Mouse (Mus musculus) midbrain, embryonic 15.5 days (tissue): ENCODE data around the gene Armc2. TPM values are rescaled to one million over a fixed set of nuclear protein-coding genes. Genes with fewer than 3 reads are reported as not detected.
"Not testable (repeated sequence)": the region's sequence is repeated elsewhere in the genome, so short reads cannot be mapped to it uniquely, and the experiment has no call there.

Experiments
- ATAC-seq: fragments of 200-750 bp; cut with Nextera tagmentation; replicated peaks from 2 replicates; pipeline ENCODE4 v1.8.0; 2017; ENCODE audit warnings: moderate TSS enrichment
- H3K27ac ChIP-seq: fragments of 300-500 bp; sonication (generic); 2 replicates; pipeline ENCODE4 v1.5.1; 2015; ENCODE audit warnings: mild to moderate bottlenecking, inconsistent platforms
- H3K27me3 ChIP-seq: fragments of 300-500 bp; sonication (generic); replicated peaks from 2 replicates; pipeline ENCODE4 v1.6.1; 2015; ENCODE audit warnings: inconsistent platforms
- H3K36me3 ChIP-seq: fragments of 300-500 bp; sonication (generic); replicated peaks from 2 replicates; pipeline ENCODE4 v1.6.1; 2015; ENCODE audit warnings: inconsistent platforms
- H3K4me1 ChIP-seq: fragments of 300-500 bp; sonication (generic); 2 replicates; pipeline ENCODE4 v1.6.1; 2015; ENCODE audit warnings: inconsistent platforms
- H3K4me2 ChIP-seq: fragments of 300-500 bp; sonication (generic); 2 replicates; pipeline ENCODE4 v1.6.1; 2015; ENCODE audit warnings: inconsistent platforms, mild to moderate bottlenecking, moderate library complexity
- H3K4me3 ChIP-seq: fragments of 300-500 bp; sonication (generic); 2 replicates; pipeline ENCODE4 v1.5.1; 2015; ENCODE audit warnings: mild to moderate bottlenecking, inconsistent platforms
- H3K9ac ChIP-seq: fragments of 300-500 bp; sonication (generic); 2 replicates; pipeline ENCODE4 v1.6.1; 2015; ENCODE audit warnings: mild to moderate bottlenecking, inconsistent platforms
- H3K9me3 ChIP-seq: fragments of 300-500 bp; sonication (generic); 2 replicates; pipeline ENCODE4 v1.6.1; 2016; ENCODE audit warnings: inconsistent platforms
- WGBS: fragments of 180-500 bp; shearing (Covaris S2); methylation state at CpG from one replicate; pipeline ENCODE4 v1.1.7; 2015; ENCODE audit warnings: mixed read lengths; 5-methylcytosine and 5-hydroxymethylcytosine counted together
- polyA plus RNA-seq: library from polyadenylated mRNA; unstranded; fragments of >200 nt; fragmentation: Nextera tagmentation; extraction: Ambion mirVana; gene quantifications from 2 replicates; pipeline ENCODE4 v1.2.1, GENCODE M21; 2015

The Armc2 gene
- polyA plus RNA-seq, 1 experiment from 2014 or later: 11.9 TPM

- no peak overlapping the region for H3K9ac ChIP-seq
- H3K4me2 ChIP-seq: no peak overlapping the region
- H3K4me3 ChIP-seq: no peak overlapping the region
- no peak for ATAC-seq
- H3K4me1 ChIP-seq: no peaks in the 10 kb centered on the region
- H3K9me3 ChIP-seq: no peaks in the 10 kb centered on the region
- WGBS: 99% methylated on average over 5 of the region's 5 CpGs
- no peaks in the 10 kb centered on the region for H3K27me3 ChIP-seq
- H3K27ac ChIP-seq: no peak overlapping the region
- no peaks in the 10 kb centered on the region for H3K36me3 ChIP-seq
These were observed 64.7 kb downstream of the Armc2 start for GRCm38 (mm10) chr10:41953528-41953864.

- ATAC-seq: no peak
- Histone ChIP-seq H3K27me3 (no peaks in the 10 kb centered on the region), H3K4me3 (no peak overlapping the region), H3K36me3 (no peaks in the 10 kb centered on the region), H3K9me3 (no peaks in the 10 kb centered on the region), H3K9ac (no peak overlapping the region), H3K4me1 (no peaks in the 10 kb centered on the region), H3K4me2 (no peak overlapping the region), H3K27ac (no peak overlapping the region)
- 95% methylated on average over 14 of the region's 14 CpGs for WGBS
These were observed 65.3 kb downstream of the Armc2 start for GRCm38 (mm10) chr10:41952850-41953527.

DNA sequence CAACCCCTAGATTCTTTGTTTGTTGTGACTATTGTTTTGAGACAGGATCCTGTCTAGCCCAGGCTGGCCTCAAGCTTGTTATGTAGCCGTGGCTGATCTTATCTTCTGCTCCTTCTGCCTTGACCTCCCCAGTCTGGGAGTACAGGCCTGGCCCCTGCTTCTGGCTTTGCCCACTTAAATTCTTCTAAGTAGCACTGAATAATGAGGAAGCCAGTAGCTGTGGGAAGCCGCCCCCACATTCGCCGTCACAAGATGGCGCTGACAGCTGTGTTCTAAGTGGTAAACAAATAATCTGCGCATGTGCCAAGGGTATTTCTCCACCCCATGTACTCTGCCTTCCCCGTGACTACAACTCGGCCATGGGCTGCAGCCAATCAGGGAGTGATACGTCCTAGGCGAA lies 65.9 kb downstream of the Armc2 start:
- ATAC-seq, H3K9ac ChIP-seq: not testable (repeated sequence)
- 95% methylated on average over 10 of the region's 10 CpGs for WGBS

DNA sequence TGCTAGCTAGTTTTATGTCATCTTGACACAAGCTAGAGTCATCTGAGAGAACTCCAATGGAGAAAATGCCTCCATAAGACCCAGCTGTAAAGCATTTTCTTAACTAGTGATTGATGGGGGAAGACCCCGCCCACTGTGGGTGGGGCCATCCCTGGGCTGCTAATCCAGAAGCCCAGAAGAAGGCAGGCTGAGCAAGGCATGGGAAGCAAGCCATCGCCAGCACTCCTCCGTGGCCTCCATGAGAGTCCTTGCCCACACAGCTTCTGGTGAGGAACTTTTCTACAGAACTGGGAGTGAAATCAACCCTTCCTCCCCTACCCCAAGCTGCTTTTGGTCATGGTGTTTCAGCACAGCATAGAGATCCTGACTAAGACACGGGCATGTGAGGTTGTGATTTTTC lies 79.2 kb downstream of the Armc2 start:
- Histone ChIP-seq H3K36me3 (no peaks in the 10 kb centered on the region), H3K9me3 (no peaks in the 10 kb centered on the region), H3K27ac (no peak overlapping the region), H3K9ac (no peak overlapping the region), H3K4me3 (no peak overlapping the region), H3K4me2 (no peak overlapping the region), H3K4me1 (peaks cover 17% of the 10 kb centered on the region), H3K27me3 (no peaks in the 10 kb centered on the region)
- 76% methylated on average over 4 of the region's 4 CpGs for WGBS
- no peak for ATAC-seq

More for the DNA sequence above, 65.9 kb downstream of the Armc2 start:
- not testable (repeated sequence) for H3K27ac ChIP-seq, H3K4me2 ChIP-seq, H3K4me1 ChIP-seq, H3K27me3 ChIP-seq, H3K9me3 ChIP-seq, H3K4me3 ChIP-seq, H3K36me3 ChIP-seq

- H3K27me3 ChIP-seq: no peaks in the 10 kb centered on the region
- H3K4me3 ChIP-seq: no peak overlapping the region
- H3K4me2 ChIP-seq: no peak overlapping the region
- 55% methylated on average over 4 of the region's 4 CpGs for WGBS
- H3K27ac ChIP-seq: no peak overlapping the region
- no peaks in the 10 kb centered on the region for H3K36me3 ChIP-seq
- H3K9me3 ChIP-seq: no peaks in the 10 kb centered on the region
- H3K4me1 ChIP-seq: peaks cover 17% of the 10 kb centered on the region
- no peak overlapping the region for H3K9ac ChIP-seq
- ATAC-seq: no peak
These were observed 81.1 kb downstream of the Armc2 start for GRCm38 (mm10) chr10:41937176-41937575.

DNA sequence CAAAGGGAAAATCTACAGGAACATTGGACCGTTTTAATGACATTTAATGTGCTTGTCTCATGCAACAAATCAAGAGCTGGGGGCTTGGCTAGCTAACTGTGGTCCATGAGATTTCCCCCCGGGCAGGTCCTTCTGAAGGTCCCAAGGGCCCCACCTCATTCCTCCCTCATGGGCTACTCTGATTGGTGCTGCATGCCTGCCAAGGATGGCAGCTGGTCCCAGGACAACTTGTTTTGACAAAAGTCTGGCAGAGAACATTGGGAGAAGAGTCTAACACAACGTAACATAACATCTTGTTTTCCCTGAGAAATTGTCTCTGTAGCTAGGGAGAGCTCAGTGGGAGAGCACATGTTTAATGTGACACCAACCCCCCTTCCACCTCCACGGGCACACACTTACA lies 82.1 kb downstream of the Armc2 start:
- no peak for ATAC-seq
- 71% methylated on average over 4 of the region's 4 CpGs for WGBS

GRCm38 (mm10) chr10:41935476-41935829 lies 82.8 kb downstream of the Armc2 start:
- Histone ChIP-seq H3K36me3 (no peaks in the 10 kb centered on the region), H3K4me1 (peaks cover 21% of the 10 kb centered on the region), H3K9me3 (no peaks in the 10 kb centered on the region), H3K4me2 (no peak overlapping the region; the same call in 1 of the 2 replicates), H3K9ac (no peak overlapping the region), H3K4me3 (no peak overlapping the region), H3K27ac (peak overlapping the region; percentile 70), H3K27me3 (no peaks in the 10 kb centered on the region)
- no peak for ATAC-seq

More for the DNA sequence above, 82.1 kb downstream of the Armc2 start:
- no peak overlapping the region for H3K4me2 ChIP-seq
- H3K27ac ChIP-seq: no peak overlapping the region
- H3K27me3 ChIP-seq: no peaks in the 10 kb centered on the region
- H3K9ac ChIP-seq: no peak overlapping the region
- peaks cover 21% of the 10 kb centered on the region for H3K4me1 ChIP-seq
- H3K4me3 ChIP-seq: no peak overlapping the region
- no peaks in the 10 kb centered on the region for H3K36me3 ChIP-seq
- H3K9me3 ChIP-seq: no peaks in the 10 kb centered on the region

- H3K4me3 ChIP-seq: peak overlapping the region; percentile 9; the same call in 1 of the 2 replicates
- no peaks in the 10 kb centered on the region for H3K27me3 ChIP-seq
- no peak overlapping the region for H3K9ac ChIP-seq
- peaks cover 21% of the 10 kb centered on the region for H3K4me1 ChIP-seq
- 9% methylated on average over 21 of the region's 21 CpGs for WGBS
- ATAC-seq: peak; percentile 91
- H3K36me3 ChIP-seq: no peaks in the 10 kb centered on the region
- no peaks in the 10 kb centered on the region for H3K9me3 ChIP-seq
- peak overlapping the region; percentile 70 for H3K27ac ChIP-seq
- H3K4me2 ChIP-seq: peak overlapping the region; percentile 43
These were observed 83.4 kb downstream of the Armc2 start for GRCm38 (mm10) chr10:41934633-41935475.

- no peak overlapping the region for H3K27ac ChIP-seq
These were observed 84.7 kb downstream of the Armc2 start for GRCm38 (mm10) chr10:41933536-41933935.

DNA sequence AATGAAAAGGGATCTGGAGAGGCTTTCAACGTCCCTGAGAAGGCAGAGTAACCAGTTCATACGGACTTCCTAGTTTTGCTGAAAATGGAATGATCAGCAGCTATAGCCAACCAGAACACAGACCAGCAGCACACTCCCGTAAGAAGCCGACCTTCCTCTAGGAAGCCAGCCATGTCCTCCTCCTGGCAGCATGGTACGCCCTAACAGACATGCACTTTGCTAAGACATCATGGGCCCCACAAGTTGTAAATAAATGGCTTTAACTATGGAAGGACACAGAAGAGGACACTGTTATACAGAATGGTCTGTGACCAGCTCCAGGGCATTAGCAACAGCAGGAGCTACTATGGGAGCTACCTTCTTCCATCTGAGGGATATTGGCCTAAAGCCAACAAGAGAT lies 85.3 kb downstream of the Armc2 start:
- WGBS: 92% methylated on average over 5 of the region's 5 CpGs
- H3K9me3 ChIP-seq: no peaks in the 10 kb centered on the region
- no peaks in the 10 kb centered on the region for H3K36me3 ChIP-seq
- no peak overlapping the region for H3K27ac ChIP-seq
- H3K4me2 ChIP-seq: no peak overlapping the region
- no peak for ATAC-seq
- H3K27me3 ChIP-seq: no peaks in the 10 kb centered on the region
- H3K4me3 ChIP-seq: no peak overlapping the region
- H3K9ac ChIP-seq: no peak overlapping the region
- H3K4me1 ChIP-seq: peaks cover 21% of the 10 kb centered on the region

More at GRCm38 (mm10) chr10:41933536-41933935, 84.7 kb downstream of the Armc2 start:
- Histone ChIP-seq H3K4me1 (peaks cover 21% of the 10 kb centered on the region), H3K27me3 (no peaks in the 10 kb centered on the region), H3K36me3 (no peaks in the 10 kb centered on the region), H3K4me2 (no peak overlapping the region), H3K4me3 (no peak overlapping the region), H3K9me3 (no peaks in the 10 kb centered on the region), H3K9ac (no peak overlapping the region)
- 63% methylated on average over 6 of the region's 6 CpGs for WGBS
- ATAC-seq: no peak

- Histone ChIP-seq H3K4me3 (no peak overlapping the region), H3K27ac (peak overlapping the region; percentile 42), H3K9me3 (no peaks in the 10 kb centered on the region), H3K36me3 (no peaks in the 10 kb centered on the region), H3K4me1 (peaks cover 21% of the 10 kb centered on the region), H3K27me3 (no peaks in the 10 kb centered on the region), H3K9ac (no peak overlapping the region), H3K4me2 (no peak overlapping the region)
- no peak for ATAC-seq
- WGBS: 60% methylated on average over 12 of the region's 12 CpGs
These were observed 86.3 kb downstream of the Armc2 start for GRCm38 (mm10) chr10:41931962-41932361.

GRCm38 (mm10) chr10:41930966-41931365 lies 87.3 kb downstream of the Armc2 start:
- ATAC-seq: no peak
- Histone ChIP-seq H3K4me3 (no peak overlapping the region), H3K36me3 (no peaks in the 10 kb centered on the region), H3K27me3 (no peaks in the 10 kb centered on the region), H3K27ac (no peak overlapping the region), H3K4me2 (no peak overlapping the region), H3K9ac (no peak overlapping the region), H3K9me3 (no peaks in the 10 kb centered on the region), H3K4me1 (peaks cover 14% of the 10 kb centered on the region)
- 48% methylated on average over 4 of the region's 4 CpGs for WGBS

- Histone ChIP-seq H3K27me3 (no peaks in the 10 kb centered on the region), H3K27ac (no peak overlapping the region), H3K4me1 (peaks cover 3% of the 10 kb centered on the region; the same call in 1 of the 2 replicates), H3K4me2 (no peak overlapping the region), H3K9ac (no peak overlapping the region), H3K36me3 (no peaks in the 10 kb centered on the region), H3K4me3 (no peak overlapping the region), H3K9me3 (0 out of 2 replicates have a peak, but pooled peaks cover 3% of the 10 kb centered on the region)
- 73% methylated on average over 14 of the region's 14 CpGs for WGBS
- no peak; the same call in 1 of the 2 replicates for ATAC-seq
These were observed 91.5 kb downstream of the Armc2 start for GRCm38 (mm10) chr10:41926726-41927125.
